Mouse (Mus musculus): ENCODE data around the gene Smim6. TPM values are rescaled to one million over a fixed set of nuclear protein-coding genes. Genes with fewer than 3 reads are reported as not detected.

Gene Smim6
- polyA plus RNA-seq (2015; fragmentation: Nextera tagmentation; extraction: Ambion mirVana): 2.7 and 3.1 TPM in 2 replicates

DNA sequence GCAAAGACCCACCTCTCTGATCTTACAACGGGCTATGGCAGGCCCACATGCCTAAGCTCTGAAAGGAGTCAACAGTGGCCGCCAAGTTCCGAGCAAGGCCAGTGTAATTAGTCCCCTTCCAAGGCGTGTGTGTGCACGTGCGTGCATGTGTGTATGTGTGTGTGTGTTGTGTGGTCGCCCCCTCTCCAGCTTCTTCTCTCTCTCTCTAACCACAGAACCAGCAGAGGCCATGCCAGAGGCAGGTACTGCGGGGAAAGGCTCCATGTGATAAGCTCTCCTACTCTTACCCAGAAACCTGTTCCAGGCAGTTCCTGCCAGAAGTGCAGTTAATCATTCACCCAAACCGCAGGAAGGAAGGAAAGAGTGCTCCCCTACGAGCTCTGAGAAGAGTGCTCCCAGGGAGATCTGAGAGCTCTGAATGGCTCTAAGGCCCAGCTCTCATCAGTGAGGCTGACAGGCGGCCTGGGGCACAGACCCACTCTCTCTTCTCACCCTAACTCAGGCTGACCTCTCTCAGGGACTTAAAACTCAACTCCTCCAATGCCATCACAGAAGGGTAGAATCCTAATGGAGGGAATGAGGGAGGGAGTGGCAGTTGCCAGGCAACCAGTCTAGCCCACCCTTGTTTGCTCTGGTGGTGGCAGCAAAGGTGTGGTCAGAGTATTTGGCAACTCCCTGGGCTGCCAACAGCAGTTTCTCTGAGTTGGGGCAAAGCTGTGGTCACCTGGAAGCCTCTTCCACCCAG is at the start of gene Smim6:
Gene Smim6, plus strand, starts transcription at position 386 of the 745 bp plus-strand sequence.
- H3K4me2 ChIP-seq (ENCODE audit: low read depth, low read length): peak within 1 kb of the TSS; percentile 51
- H3K36me3 ChIP-seq (ENCODE audit: control insufficient read depth, insufficient read depth): peaks cover 10% of the 10 kb centered on the region
- no peaks in the 10 kb centered on the region for H3K9me3 ChIP-seq (replicated peaks; ENCODE audit: control insufficient read depth, low read length)
- H3K27me3 ChIP-seq (ENCODE audit: control insufficient read depth, insufficient read depth, low read depth, low read length): no peaks in the 10 kb centered on the region
- peak within 1 kb of the TSS; percentile 54 for H3K9ac ChIP-seq (ENCODE audit: low read depth, low read length)
- ATAC-seq (ENCODE audit: low read depth): peak; percentile 76
- WGBS (ENCODE audit: insufficient replicate concordance): 13% methylated on average over 11 of the region's 11 CpGs
- peak within 1 kb of the TSS; percentile 94 for H3K27ac ChIP-seq (ENCODE audit: low read length)
- H3K4me3 ChIP-seq (ENCODE audit: low read depth, low read length): peak within 1 kb of the TSS; percentile 9; the same call in 1 of the 2 replicates
- H3K4me1 ChIP-seq (ENCODE audit: control insufficient read depth, low read depth, low read length): peaks cover 34% of the 10 kb centered on the region

DNA sequence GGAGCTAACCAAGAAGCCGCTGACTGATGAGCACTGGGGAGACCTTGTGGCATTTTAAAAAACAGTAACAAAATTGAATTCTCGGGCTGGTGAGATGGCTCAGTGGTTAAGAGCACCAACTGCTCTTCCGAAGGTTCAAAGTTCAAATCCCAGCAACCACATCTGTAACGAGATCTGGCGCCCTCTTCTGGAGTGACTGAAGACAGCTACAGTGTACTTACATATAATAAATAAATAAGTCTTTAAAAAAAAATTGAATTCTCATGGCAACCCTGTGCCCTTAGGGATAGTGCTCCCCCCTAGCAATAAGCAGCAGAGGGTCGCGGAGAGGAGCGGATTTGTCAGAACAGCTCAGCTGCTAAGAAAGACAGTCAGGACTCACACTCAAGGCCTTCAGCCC is 47.9 kb upstream of the Smim6 start:
- Histone ChIP-seq H3K9me3 (replicated peaks; ENCODE audit: control insufficient read depth, low read length) (no peaks in the 10 kb centered on the region), H3K9ac (ENCODE audit: low read depth, low read length) (no peak overlapping the region), H3K4me3 (ENCODE audit: low read depth, low read length) (no peak overlapping the region), H3K27ac (ENCODE audit: low read length) (no peak overlapping the region), H3K4me2 (ENCODE audit: low read depth, low read length) (no peak overlapping the region), H3K4me1 (ENCODE audit: control insufficient read depth, low read depth, low read length) (peaks cover 5% of the 10 kb centered on the region), H3K36me3 (ENCODE audit: control insufficient read depth, insufficient read depth) (no peaks in the 10 kb centered on the region), H3K27me3 (ENCODE audit: control insufficient read depth, insufficient read depth, low read depth, low read length) (peaks cover 31% of the 10 kb centered on the region)
- ATAC-seq (ENCODE audit: low read depth): no peak
- WGBS (ENCODE audit: insufficient replicate concordance): 71% methylated on average over 8 of the region's 8 CpGs

DNA sequence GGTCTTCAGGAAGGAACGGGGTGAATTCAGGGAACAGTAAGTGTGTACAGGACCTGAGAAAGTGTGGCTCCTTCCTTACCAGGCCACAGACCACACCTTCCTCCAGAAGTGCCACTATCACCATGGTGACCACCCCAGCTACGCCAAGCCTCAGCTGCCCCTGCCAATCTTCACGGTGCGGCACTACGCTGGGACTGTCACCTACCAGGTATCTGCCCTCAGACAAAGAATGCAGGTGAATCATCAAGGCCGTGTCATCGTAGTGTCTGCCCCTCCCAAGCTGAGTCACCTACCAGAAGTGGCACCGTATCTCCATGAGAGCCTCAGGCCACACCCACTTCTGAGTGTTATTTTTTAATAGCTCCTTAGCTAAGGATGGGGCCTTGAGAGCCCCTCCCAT is 42.4 kb upstream of the Smim6 start:
- Histone ChIP-seq H3K4me3 (ENCODE audit: low read depth, low read length) (no peak overlapping the region), H3K36me3 (ENCODE audit: control insufficient read depth, insufficient read depth) (no peaks in the 10 kb centered on the region), H3K9me3 (replicated peaks; ENCODE audit: control insufficient read depth, low read length) (no peaks in the 10 kb centered on the region), H3K4me2 (ENCODE audit: low read depth, low read length) (no peak overlapping the region), H3K4me1 (ENCODE audit: control insufficient read depth, low read depth, low read length) (peaks cover 12% of the 10 kb centered on the region), H3K27ac (ENCODE audit: low read length) (no peak overlapping the region), H3K9ac (ENCODE audit: low read depth, low read length) (no peak overlapping the region), H3K27me3 (ENCODE audit: control insufficient read depth, insufficient read depth, low read depth, low read length) (no peaks in the 10 kb centered on the region; the same call in 1 of the 2 replicates)
- peak; percentile 20; the same call in 1 of the 2 replicates for ATAC-seq (ENCODE audit: low read depth)
- WGBS (ENCODE audit: insufficient replicate concordance): 33% methylated on average over 8 of the region's 8 CpGs

DNA sequence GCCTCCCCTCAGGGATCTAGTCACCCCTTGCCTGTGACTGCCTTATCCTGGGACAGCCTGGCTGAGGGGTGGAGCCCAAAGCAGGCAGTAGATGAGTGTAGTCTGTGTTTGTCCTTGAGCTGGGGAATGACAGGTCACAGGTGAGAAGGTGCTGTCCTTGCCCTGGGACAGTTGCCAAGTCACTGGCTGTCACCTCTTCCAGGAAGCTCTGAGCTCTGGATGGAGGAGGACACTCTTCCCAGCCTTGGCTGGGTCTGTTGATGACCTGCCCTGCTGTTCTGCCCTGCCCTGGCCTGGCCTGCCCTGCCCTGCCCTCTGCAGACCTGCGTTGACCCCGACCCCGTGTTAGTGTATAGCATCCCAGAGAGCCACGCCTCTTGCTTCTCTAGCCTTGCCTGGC is 39.4 kb upstream of the Smim6 start:
- no peaks in the 10 kb centered on the region for H3K27me3 ChIP-seq (ENCODE audit: control insufficient read depth, insufficient read depth, low read depth, low read length)
- H3K27ac ChIP-seq (ENCODE audit: low read length): no peak overlapping the region
- peak; percentile 70 for ATAC-seq (ENCODE audit: low read depth)
- H3K4me3 ChIP-seq (ENCODE audit: low read depth, low read length): no peak overlapping the region
- no peaks in the 10 kb centered on the region for H3K36me3 ChIP-seq (ENCODE audit: control insufficient read depth, insufficient read depth)
- no peak overlapping the region for H3K4me2 ChIP-seq (ENCODE audit: low read depth, low read length)
- peaks cover 16% of the 10 kb centered on the region for H3K4me1 ChIP-seq (ENCODE audit: control insufficient read depth, low read depth, low read length)
- H3K9ac ChIP-seq (ENCODE audit: low read depth, low read length): no peak overlapping the region
- H3K9me3 ChIP-seq (replicated peaks; ENCODE audit: control insufficient read depth, low read length): no peaks in the 10 kb centered on the region
- WGBS (ENCODE audit: insufficient replicate concordance): 47% methylated on average over 4 of the region's 4 CpGs

DNA sequence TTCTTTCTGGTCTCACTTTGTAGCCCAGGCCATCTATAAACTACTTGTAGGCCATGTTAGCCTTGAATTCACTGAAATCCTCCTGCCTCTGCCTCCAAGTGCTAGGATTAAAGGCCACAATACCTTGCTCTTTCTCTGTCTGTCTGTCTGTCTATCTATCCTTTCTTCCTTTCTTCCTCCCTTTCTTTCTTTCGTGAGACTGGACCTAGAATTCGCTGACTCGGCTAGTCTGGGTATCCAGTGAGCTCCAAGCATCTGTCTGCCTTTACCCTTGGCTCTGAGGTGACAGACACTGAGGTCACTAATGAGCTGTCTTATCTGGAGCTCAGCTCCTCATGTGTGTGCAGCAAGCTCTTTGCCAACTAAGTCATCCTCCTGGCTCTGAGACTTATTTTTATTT is 35.9 kb upstream of the Smim6 start:
- H3K27ac ChIP-seq (ENCODE audit: low read length): no peak overlapping the region
- ATAC-seq (ENCODE audit: low read depth): no peak
- no peaks in the 10 kb centered on the region for H3K27me3 ChIP-seq (ENCODE audit: control insufficient read depth, insufficient read depth, low read depth, low read length)
- no peak overlapping the region for H3K4me2 ChIP-seq (ENCODE audit: low read depth, low read length)
- H3K9me3 ChIP-seq (replicated peaks; ENCODE audit: control insufficient read depth, low read length): no peaks in the 10 kb centered on the region
- WGBS (ENCODE audit: insufficient replicate concordance): 74% methylated on average over 3 of the region's 3 CpGs
- H3K4me1 ChIP-seq (ENCODE audit: control insufficient read depth, low read depth, low read length): peaks cover 9% of the 10 kb centered on the region
- H3K36me3 ChIP-seq (ENCODE audit: control insufficient read depth, insufficient read depth): no peaks in the 10 kb centered on the region
- H3K9ac ChIP-seq (ENCODE audit: low read depth, low read length): no peak overlapping the region
- H3K4me3 ChIP-seq (ENCODE audit: low read depth, low read length): no peak overlapping the region

DNA sequence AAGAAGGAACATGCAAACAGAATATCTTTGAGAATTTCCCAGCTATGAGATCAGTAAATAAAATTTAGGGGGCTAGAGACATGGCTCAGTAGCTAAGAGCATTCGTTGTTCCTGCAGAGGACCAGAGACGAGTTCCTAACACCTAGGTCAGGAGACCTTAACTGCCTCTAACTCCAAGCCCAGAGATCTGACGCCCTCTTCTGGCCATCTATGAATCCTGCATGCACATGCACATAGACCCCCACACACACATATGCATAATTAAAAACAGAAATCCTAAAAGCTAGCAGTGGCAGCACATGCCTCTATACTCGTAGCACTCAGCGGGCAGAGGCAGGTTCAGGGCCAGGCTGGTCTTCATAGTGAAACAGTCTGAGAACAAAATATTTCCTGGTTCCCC is 35.4 kb upstream of the Smim6 start:
- H3K9me3 ChIP-seq (replicated peaks; ENCODE audit: control insufficient read depth, low read length): no peaks in the 10 kb centered on the region
- peaks cover 9% of the 10 kb centered on the region for H3K4me1 ChIP-seq (ENCODE audit: control insufficient read depth, low read depth, low read length)
- no peak overlapping the region for H3K27ac ChIP-seq (ENCODE audit: low read length)
- no peak overlapping the region for H3K4me2 ChIP-seq (ENCODE audit: low read depth, low read length)
- whole genome bisulfite sequencing (ENCODE audit: insufficient replicate concordance): 60% methylated on average over 5 of the region's 5 CpGs
- no peak overlapping the region for H3K9ac ChIP-seq (ENCODE audit: low read depth, low read length)
- H3K4me3 ChIP-seq (ENCODE audit: low read depth, low read length): no peak overlapping the region
- H3K27me3 ChIP-seq (ENCODE audit: control insufficient read depth, insufficient read depth, low read depth, low read length): no peaks in the 10 kb centered on the region
- H3K36me3 ChIP-seq (ENCODE audit: control insufficient read depth, insufficient read depth): no peaks in the 10 kb centered on the region
- ATAC-seq (ENCODE audit: low read depth): no peak

DNA sequence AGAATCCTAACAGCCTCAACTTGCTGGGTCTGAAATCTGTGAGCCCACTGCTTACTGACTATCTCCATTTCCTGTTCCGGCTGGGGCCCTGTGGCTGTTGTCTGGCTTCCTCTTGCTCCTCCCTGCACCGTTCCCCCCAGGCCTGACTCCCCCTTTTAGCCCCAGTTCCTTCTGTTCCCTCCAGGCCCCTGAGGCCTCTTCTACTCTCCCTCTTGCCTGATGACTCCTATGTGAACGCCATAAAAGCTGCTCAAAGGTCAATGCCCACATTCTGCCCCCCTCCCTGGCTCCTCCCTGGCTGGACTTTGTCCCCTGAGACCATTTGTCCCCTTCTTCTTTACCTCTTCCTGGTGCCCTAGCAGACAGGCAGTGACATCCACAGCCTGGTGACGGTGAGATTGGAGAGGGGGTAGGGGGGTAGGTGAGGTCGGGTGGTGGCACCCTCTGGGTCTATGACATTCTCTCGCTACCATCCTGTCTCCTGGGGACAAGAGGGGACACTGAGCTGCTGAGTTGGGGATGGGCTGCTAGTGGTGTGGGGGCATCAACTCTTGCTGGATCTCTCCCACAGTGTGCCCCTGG is 34.6 kb upstream of the Smim6 start:
- Histone ChIP-seq H3K36me3 (ENCODE audit: control insufficient read depth, insufficient read depth) (no peaks in the 10 kb centered on the region), H3K9me3 (replicated peaks; ENCODE audit: control insufficient read depth, low read length) (no peaks in the 10 kb centered on the region), H3K4me3 (ENCODE audit: low read depth, low read length) (no peak overlapping the region), H3K4me2 (ENCODE audit: low read depth, low read length) (no peak overlapping the region), H3K27ac (ENCODE audit: low read length) (no peak overlapping the region), H3K27me3 (ENCODE audit: control insufficient read depth, insufficient read depth, low read depth, low read length) (no peaks in the 10 kb centered on the region), H3K4me1 (ENCODE audit: control insufficient read depth, low read depth, low read length) (peaks cover 8% of the 10 kb centered on the region), H3K9ac (ENCODE audit: low read depth, low read length) (peak overlapping the region; percentile 24)
- 29% methylated on average over 6 of the region's 6 CpGs for WGBS (ENCODE audit: insufficient replicate concordance)
- ATAC-seq (ENCODE audit: low read depth): no peak

DNA sequence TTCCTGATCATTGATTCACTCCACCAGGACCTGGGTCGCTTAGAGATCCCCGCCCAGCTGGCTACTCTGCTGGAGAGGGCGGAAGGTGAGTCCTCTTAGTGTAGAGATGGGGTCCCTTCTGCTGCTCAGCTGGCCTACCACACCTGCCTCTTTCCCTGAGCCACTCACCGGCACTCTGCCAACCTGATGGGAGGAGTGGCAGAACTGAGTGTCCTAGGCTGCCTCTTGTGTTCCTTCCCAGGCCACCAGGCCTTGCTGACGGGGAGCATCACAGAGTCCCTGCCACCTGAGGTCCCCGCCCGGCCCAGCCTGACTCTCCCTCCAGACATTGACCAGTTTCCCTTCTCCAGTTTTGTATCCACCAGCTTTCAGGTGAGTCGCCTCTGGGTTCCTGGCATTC is 33.7 kb upstream of the Smim6 start:
- H3K9me3 ChIP-seq (replicated peaks; ENCODE audit: control insufficient read depth, low read length): no peaks in the 10 kb centered on the region
- ATAC-seq (ENCODE audit: low read depth): no peak
- H3K36me3 ChIP-seq (ENCODE audit: control insufficient read depth, insufficient read depth): no peaks in the 10 kb centered on the region
- peaks cover 4% of the 10 kb centered on the region for H3K4me1 ChIP-seq (ENCODE audit: control insufficient read depth, low read depth, low read length)
- peaks cover 2% of the 10 kb centered on the region; the same call in 1 of the 2 replicates for H3K27me3 ChIP-seq (ENCODE audit: control insufficient read depth, insufficient read depth, low read depth, low read length)
- no peak overlapping the region for H3K4me3 ChIP-seq (ENCODE audit: low read depth, low read length)
- no peak overlapping the region for H3K4me2 ChIP-seq (ENCODE audit: low read depth, low read length)
- 77% methylated on average over 8 of the region's 8 CpGs for WGBS (ENCODE audit: insufficient replicate concordance)
- H3K9ac ChIP-seq (ENCODE audit: low read depth, low read length): no peak overlapping the region
- no peak overlapping the region for H3K27ac ChIP-seq (ENCODE audit: low read length)

DNA sequence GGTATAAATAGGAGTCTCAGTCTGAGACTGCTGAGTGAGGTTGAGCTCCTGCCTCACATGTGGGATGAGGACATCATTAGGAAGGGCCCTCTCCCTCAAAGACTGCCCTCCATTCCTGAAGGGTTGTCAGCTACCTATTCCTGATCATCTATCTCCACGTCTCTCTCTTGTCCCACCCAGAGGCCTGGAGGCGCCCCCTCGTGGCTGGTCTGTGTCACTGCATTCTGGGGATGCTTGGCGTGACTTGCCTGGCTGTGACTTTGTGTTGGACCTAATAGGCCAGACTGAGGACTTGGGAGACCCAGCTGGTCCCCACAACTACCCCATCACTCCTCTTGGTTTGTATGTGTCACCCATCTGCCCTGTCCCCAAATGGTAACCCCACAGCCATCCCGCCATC is 30.8 kb upstream of the Smim6 start:
- H3K4me1 ChIP-seq (ENCODE audit: control insufficient read depth, low read depth, low read length): peaks cover 4% of the 10 kb centered on the region
- 22% methylated on average over 5 of the region's 5 CpGs for WGBS (ENCODE audit: insufficient replicate concordance)
- no peaks in the 10 kb centered on the region for H3K36me3 ChIP-seq (ENCODE audit: control insufficient read depth, insufficient read depth)
- H3K9ac ChIP-seq (ENCODE audit: low read depth, low read length): no peak overlapping the region
- H3K27ac ChIP-seq (ENCODE audit: low read length): no peak overlapping the region
- no peaks in the 10 kb centered on the region for H3K9me3 ChIP-seq (replicated peaks; ENCODE audit: control insufficient read depth, low read length)
- no peak overlapping the region for H3K4me2 ChIP-seq (ENCODE audit: low read depth, low read length)
- H3K27me3 ChIP-seq (ENCODE audit: control insufficient read depth, insufficient read depth, low read depth, low read length): peaks cover 2% of the 10 kb centered on the region; the same call in 1 of the 2 replicates
- ATAC-seq (ENCODE audit: low read depth): 0 out of 2 replicates have a peak, but pooled peaks have one; percentile 28
- no peak overlapping the region for H3K4me3 ChIP-seq (ENCODE audit: low read depth, low read length)
